Mouse (Mus musculus): ENCODE measurements around the gene Kir3dl2.
"Not testable (repeated sequence)": the region's sequence is repeated elsewhere in the genome, so short reads cannot be mapped to it uniquely, and the experiment has no call there.

The Kir3dl2 gene

GRCm38 (mm10) chrX:136543956-136544355, at the start of gene Kir3dl2:
Kir3dl2 (minus strand) TSS chrX:136544056.
- DNase-seq (ENCODE audit: extremely low spot score): not testable (repeated sequence)

GRCm38 (mm10) chrX:136590897-136591257, 47.0 kb upstream of the Kir3dl2 start:
- DNase-seq (ENCODE audit: extremely low spot score): no peak

GRCm38 (mm10) chrX:136590199-136590896, 46.5 kb upstream of the Kir3dl2 start, which contains the start of gene Tceal3:
Tceal3 (plus strand) TSS chrX:136590842.
- DNase-seq (ENCODE audit: extremely low spot score): peak; percentile 32

- DNase-seq (ENCODE audit: extremely low spot score): no peak
Measured at GRCm38 (mm10) chrX:136584617-136585016, 40.8 kb upstream of the Kir3dl2 start.

GRCm38 (mm10) chrX:136569094-136569493, 25.2 kb upstream of the Kir3dl2 start:
- not testable (repeated sequence) for DNase-seq (ENCODE audit: extremely low spot score)

- DNase-seq (ENCODE audit: extremely low spot score): not testable (repeated sequence)
Measured at GRCm38 (mm10) chrX:136517699-136518098, 26.2 kb downstream of the Kir3dl2 start, which contains the start of gene Kir3dl1. Kir3dl1 (plus strand) TSS chrX:136517999.
